Mouse (Mus musculus): ENCODE measurements at regions not wholly inside any gene's neighbourhood (a gene's known extent, or its start where the extent isn't known, plus 50 kb on each side); places are given as distances from the start of the nearest gene placed in this dataset.

- Histone ChIP-seq H3K4me3 (ENCODE audit: insufficient read depth, low read length) (no peak overlapping the region), H3K4me1 (ENCODE audit: control insufficient read depth, insufficient read depth, low read length) (no peaks in the 10 kb centered on the region), H3K27ac (ENCODE audit: insufficient read depth, low read depth, low read length) (no peak overlapping the region)
- TF ChIP-seq CTCF (IDR thresholded peaks at IDR 0.05; ENCODE audit: low read depth, low read length) (no peak), POLR2A (IDR thresholded peaks at IDR 0.05; ENCODE audit: borderline replicate concordance, low read depth, low read length) (no peak)
Measured at GRCm38 (mm10) chr13:110692696-110693095, 297.9 kb downstream of the Plk2 start.

DNA sequence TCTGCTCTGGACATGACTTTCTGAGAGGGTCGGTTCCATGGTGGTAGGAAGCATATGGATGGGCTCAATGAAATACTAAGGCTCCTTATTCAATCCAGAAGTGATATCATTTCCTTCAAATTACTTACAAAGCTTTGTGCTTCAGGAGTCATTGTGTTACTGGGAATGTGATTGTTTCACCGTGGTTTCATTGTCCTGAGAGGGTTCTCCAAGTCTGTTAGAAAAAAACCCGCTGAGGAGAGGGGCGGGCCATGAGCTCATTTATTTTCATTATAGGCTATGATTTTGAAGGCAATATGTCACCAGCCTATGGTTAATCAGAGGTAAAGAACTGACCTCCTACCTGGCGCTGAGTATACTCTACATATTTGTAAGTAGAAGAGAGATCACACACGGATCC lies 300.0 kb downstream of the Plk2 start:
- no peak overlapping the region for H3K4me3 ChIP-seq (ENCODE audit: insufficient read depth, low read length)
- no peak overlapping the region for H3K27ac ChIP-seq (ENCODE audit: insufficient read depth, low read depth, low read length)
- H3K4me1 ChIP-seq (ENCODE audit: control insufficient read depth, insufficient read depth, low read length) = no peaks in the 10 kb centered on the region
- TF ChIP-seq CTCF (IDR thresholded peaks at IDR 0.05; ENCODE audit: low read depth, low read length) (no peak), POLR2A (IDR thresholded peaks at IDR 0.05; ENCODE audit: borderline replicate concordance, low read depth, low read length) (no peak)

- H3K27ac ChIP-seq (ENCODE audit: insufficient read depth, low read depth, low read length) = no peak overlapping the region
- H3K4me3 ChIP-seq (ENCODE audit: insufficient read depth, low read length) = no peak overlapping the region
- no peaks in the 10 kb centered on the region for H3K4me1 ChIP-seq (ENCODE audit: control insufficient read depth, insufficient read depth, low read length)
- TF ChIP-seq CTCF (IDR thresholded peaks at IDR 0.05; ENCODE audit: low read depth, low read length) = no peak
- TF ChIP-seq POLR2A (IDR thresholded peaks at IDR 0.05; ENCODE audit: borderline replicate concordance, low read depth, low read length) = no peak
Measured at GRCm38 (mm10) chr13:110696549-110696948, 301.7 kb downstream of the Plk2 start.

DNA sequence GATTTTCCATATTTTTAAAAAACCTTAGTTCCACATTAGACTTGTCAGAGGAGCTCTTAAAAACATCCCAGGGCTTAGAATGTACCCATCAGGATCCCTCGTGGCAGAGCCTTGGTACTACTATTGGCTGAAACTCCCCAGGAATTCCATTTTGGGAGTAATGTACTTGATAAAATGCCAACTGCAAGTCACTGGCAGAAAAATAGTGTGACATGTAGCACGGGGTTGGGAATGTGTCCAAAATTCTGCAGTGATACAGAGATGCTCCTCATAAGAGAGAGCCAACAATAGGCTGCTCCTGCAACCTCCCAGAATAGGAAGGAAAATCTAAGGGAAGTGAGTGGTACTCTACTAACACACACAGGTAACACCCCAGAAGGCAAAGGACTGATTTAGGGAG lies 309.4 kb downstream of the Plk2 start:
- Histone ChIP-seq H3K27ac (ENCODE audit: insufficient read depth, low read depth, low read length) (no peak overlapping the region), H3K4me3 (ENCODE audit: insufficient read depth, low read length) (no peak overlapping the region), H3K4me1 (ENCODE audit: control insufficient read depth, insufficient read depth, low read length) (0 out of 2 replicates have a peak, but pooled peaks cover 2% of the 10 kb centered on the region)
- TF ChIP-seq CTCF (IDR thresholded peaks at IDR 0.05; ENCODE audit: low read depth, low read length) (no peak), POLR2A (IDR thresholded peaks at IDR 0.05; ENCODE audit: borderline replicate concordance, low read depth, low read length) (no peak)

- Histone ChIP-seq H3K27ac (ENCODE audit: insufficient read depth, low read depth, low read length) (peak overlapping the region; percentile 65; the same call in 1 of the 2 replicates), H3K4me3 (ENCODE audit: insufficient read depth, low read length) (peak overlapping the region; percentile 49), H3K4me1 (ENCODE audit: control insufficient read depth, insufficient read depth, low read length) (peaks cover 13% of the 10 kb centered on the region)
- TF ChIP-seq CTCF (IDR thresholded peaks at IDR 0.05; ENCODE audit: low read depth, low read length) = no peak
- no peak for TF ChIP-seq POLR2A (IDR thresholded peaks at IDR 0.05; ENCODE audit: borderline replicate concordance, low read depth, low read length)
Measured at GRCm38 (mm10) chr13:110710847-110711246, 316.0 kb downstream of the Plk2 start.

DNA sequence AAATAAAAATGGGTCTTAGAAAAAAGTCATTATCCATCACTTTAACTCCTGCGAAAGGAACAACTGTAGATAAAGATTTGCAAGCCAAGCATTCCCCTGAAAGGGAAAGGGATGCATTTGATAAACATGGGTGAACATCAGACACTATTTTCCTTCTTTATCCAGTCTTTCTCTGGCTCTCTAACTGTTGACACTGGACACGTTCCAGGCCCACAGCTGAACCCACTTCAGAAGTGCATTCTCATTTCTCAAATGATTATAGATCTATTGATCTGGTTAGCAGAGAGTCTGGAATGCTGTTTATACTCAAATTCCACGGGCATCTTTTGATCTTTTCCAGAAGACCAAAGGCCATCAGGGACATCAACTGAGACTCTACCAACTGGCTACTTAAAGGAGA lies 317.7 kb downstream of the Plk2 start:
- Histone ChIP-seq H3K4me3 (ENCODE audit: insufficient read depth, low read length) (no peak overlapping the region), H3K27ac (ENCODE audit: insufficient read depth, low read depth, low read length) (no peak overlapping the region), H3K4me1 (ENCODE audit: control insufficient read depth, insufficient read depth, low read length) (peaks cover 13% of the 10 kb centered on the region)
- TF ChIP-seq CTCF (IDR thresholded peaks at IDR 0.05; ENCODE audit: low read depth, low read length) (no peak), POLR2A (IDR thresholded peaks at IDR 0.05; ENCODE audit: borderline replicate concordance, low read depth, low read length) (no peak)

DNA sequence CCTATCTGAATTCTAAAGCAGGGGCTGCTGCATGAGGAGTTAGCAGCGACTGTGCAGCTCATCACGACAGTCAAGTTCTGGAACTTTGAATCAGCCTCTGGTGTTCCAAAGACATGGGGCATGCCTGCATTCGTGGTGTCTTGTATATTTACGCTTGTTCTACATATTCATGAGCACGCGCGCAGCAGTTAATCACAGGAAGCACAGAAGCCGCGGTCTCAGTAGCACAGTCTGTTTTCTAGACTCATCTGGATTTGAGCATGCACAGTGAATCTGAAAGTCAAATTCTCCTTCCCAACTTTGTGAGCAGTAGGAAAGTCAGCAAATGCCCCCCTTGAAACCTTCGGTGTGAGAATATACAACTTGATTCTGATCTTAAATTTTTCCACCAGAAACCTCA lies 327.3 kb downstream of the Plk2 start:
- Histone ChIP-seq H3K4me3 (ENCODE audit: insufficient read depth, low read length) (no peak overlapping the region), H3K27ac (ENCODE audit: insufficient read depth, low read depth, low read length) (no peak overlapping the region), H3K4me1 (ENCODE audit: control insufficient read depth, insufficient read depth, low read length) (no peaks in the 10 kb centered on the region)
- TF ChIP-seq POLR2A (IDR thresholded peaks at IDR 0.05; ENCODE audit: borderline replicate concordance, low read depth, low read length) (no peak), CTCF (IDR thresholded peaks at IDR 0.05; ENCODE audit: low read depth, low read length) (no peak)

DNA sequence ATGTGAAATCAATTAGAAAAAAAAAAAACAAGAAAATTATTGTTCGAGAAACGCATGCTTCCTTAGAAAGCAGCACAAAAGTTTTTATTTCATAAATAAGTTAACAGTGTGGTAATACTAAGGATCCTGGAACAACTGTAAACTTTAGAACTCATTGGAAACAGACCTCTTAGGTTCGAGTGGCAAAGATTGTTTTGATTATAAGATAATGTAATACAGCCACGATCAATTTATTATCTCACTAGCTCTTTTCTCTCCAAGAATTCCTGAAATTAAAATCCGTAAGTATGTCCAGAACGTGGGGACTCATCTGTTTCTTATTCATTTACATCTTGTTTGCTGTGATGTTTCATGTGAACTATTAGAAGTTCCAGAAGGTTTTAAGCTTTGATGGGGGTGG lies 327.9 kb downstream of the Plk2 start:
- Histone ChIP-seq H3K27ac (ENCODE audit: insufficient read depth, low read depth, low read length) (no peak overlapping the region), H3K4me3 (ENCODE audit: insufficient read depth, low read length) (no peak overlapping the region), H3K4me1 (ENCODE audit: control insufficient read depth, insufficient read depth, low read length) (no peaks in the 10 kb centered on the region)
- no peak for TF ChIP-seq CTCF (IDR thresholded peaks at IDR 0.05; ENCODE audit: low read depth, low read length)
- no peak for TF ChIP-seq POLR2A (IDR thresholded peaks at IDR 0.05; ENCODE audit: borderline replicate concordance, low read depth, low read length)

- Histone ChIP-seq H3K27ac (ENCODE audit: insufficient read depth, low read depth, low read length) (no peak overlapping the region), H3K4me3 (ENCODE audit: insufficient read depth, low read length) (no peak overlapping the region), H3K4me1 (ENCODE audit: control insufficient read depth, insufficient read depth, low read length) (no peaks in the 10 kb centered on the region)
- no peak for TF ChIP-seq CTCF (IDR thresholded peaks at IDR 0.05; ENCODE audit: low read depth, low read length)
- no peak for TF ChIP-seq POLR2A (IDR thresholded peaks at IDR 0.05; ENCODE audit: borderline replicate concordance, low read depth, low read length)
Measured at GRCm38 (mm10) chr13:110724836-110725235, 330.0 kb downstream of the Plk2 start.

- Histone ChIP-seq H3K4me1 (ENCODE audit: control insufficient read depth, insufficient read depth, low read length) (no peaks in the 10 kb centered on the region), H3K4me3 (ENCODE audit: insufficient read depth, low read length) (no peak overlapping the region), H3K27ac (ENCODE audit: insufficient read depth, low read depth, low read length) (no peak overlapping the region)
- TF ChIP-seq CTCF (IDR thresholded peaks at IDR 0.05; ENCODE audit: low read depth, low read length) (no peak), POLR2A (IDR thresholded peaks at IDR 0.05; ENCODE audit: borderline replicate concordance, low read depth, low read length) (no peak)
Measured at GRCm38 (mm10) chr13:110725821-110726220, 331.0 kb downstream of the Plk2 start.

DNA sequence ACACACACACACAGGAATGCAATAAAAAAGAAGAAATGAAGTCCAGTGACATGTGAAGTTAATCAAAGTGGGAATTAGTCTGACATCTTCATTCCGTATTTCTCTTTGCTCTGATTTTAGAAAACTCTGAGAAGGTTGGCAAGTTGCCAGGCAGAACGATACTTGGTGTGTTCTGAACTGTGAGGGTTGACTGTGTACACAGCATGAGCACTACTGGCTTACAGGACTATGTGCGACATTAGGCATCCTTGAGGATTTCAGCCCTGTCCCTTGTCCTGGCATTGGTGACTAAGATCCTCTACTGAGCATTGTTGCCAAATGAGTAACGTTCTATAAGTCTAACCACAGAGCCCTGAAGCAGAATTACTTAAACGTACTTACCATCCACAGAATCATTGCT lies 340.7 kb downstream of the Plk2 start:
- Histone ChIP-seq H3K4me1 (ENCODE audit: control insufficient read depth, insufficient read depth, low read length) (peaks cover 3% of the 10 kb centered on the region; the same call in 1 of the 2 replicates), H3K4me3 (ENCODE audit: insufficient read depth, low read length) (no peak overlapping the region), H3K27ac (ENCODE audit: insufficient read depth, low read depth, low read length) (no peak overlapping the region)
- TF ChIP-seq POLR2A (IDR thresholded peaks at IDR 0.05; ENCODE audit: borderline replicate concordance, low read depth, low read length) (no peak), CTCF (IDR thresholded peaks at IDR 0.05; ENCODE audit: low read depth, low read length) (no peak)
